Mouse (Mus musculus) liver, adult 2 months (tissue): ENCODE results near the gene Notch4. TPM values are rescaled to one million over a fixed set of nuclear protein-coding genes. Genes with fewer than 3 reads are reported as not detected.

Source experiments
- DNase-seq: peaks from one replicate; pipeline ENCODE4 v3.0.0-alpha.2; 2011; ENCODE audit warnings: low read depth, low spot score; ENCODE audit errors: extremely low read depth
- H3K27ac ChIP-seq: fragments of 200-500 bp; replicated peaks from 2 replicates; pipeline ENCODE4 v1.5.1; 2012; ENCODE audit warnings: low read depth, mild to moderate bottlenecking, control low read depth, inconsistent platforms, low read length; ENCODE audit not compliant: insufficient read depth
- H3K27me3 ChIP-seq: fragments of 200-500 bp; 2 replicates; pipeline ENCODE4 v1.6.1; 2012; ENCODE audit warnings: mild to moderate bottlenecking, moderate library complexity, low read length, inconsistent platforms; ENCODE audit not compliant: control insufficient read depth, insufficient read depth
- H3K36me3 ChIP-seq: fragments of 200-500 bp; 2 replicates; pipeline ENCODE4 v1.6.1; 2012; ENCODE audit warnings: low read length, inconsistent platforms; ENCODE audit not compliant: control insufficient read depth, insufficient read depth
- H3K4me1 ChIP-seq: fragments of 200-500 bp; 2 replicates; pipeline ENCODE4 v1.6.1; 2011; ENCODE audit warnings: low read length; ENCODE audit not compliant: control insufficient read depth, insufficient read depth
- H3K4me3 ChIP-seq: fragments of 200-500 bp; 2 replicates; pipeline ENCODE4 v1.5.1; 2011; ENCODE audit warnings: low read depth, mild to moderate bottlenecking, control low read depth, low read length, moderate library complexity; ENCODE audit not compliant: insufficient read depth
- H3K79me2 ChIP-seq: fragments of 200-500 bp; 2 replicates; pipeline ENCODE4 v1.6.1; 2012; ENCODE audit warnings: inconsistent platforms, mild to moderate bottlenecking, low read length, moderate library complexity; ENCODE audit not compliant: control insufficient read depth, insufficient read depth
- H3K9ac ChIP-seq: fragments of 200-500 bp; 2 replicates; pipeline ENCODE4 v1.6.1; 2012; ENCODE audit warnings: low read depth, mild to moderate bottlenecking, control low read depth, inconsistent platforms, low read length
- CTCF ChIP-seq: fragments of 200-500 bp; IDR thresholded peaks from 2 replicates; pipeline ENCODE4 v1.5.1; 2011; ENCODE audit warnings: low read depth, low read length, control low read depth
- POLR2A ChIP-seq: fragments of 200-500 bp; IDR thresholded peaks from 2 replicates; pipeline ENCODE4 v1.6.1; 2011; ENCODE audit warnings: low read length, control low read depth; ENCODE audit not compliant: insufficient read depth; ENCODE audit errors: extremely low read depth
- WGBS: fragments of 180-500 bp; shearing (Covaris S2); methylation state at CpG from one replicate; pipeline ENCODE4 v1.1.7; 2018; 5-methylcytosine and 5-hydroxymethylcytosine counted together
- polyA plus RNA-seq: library from polyadenylated mRNA; depleted of rRNA; stranded (reverse); fragments of >200 nt; gene quantifications from 2 replicates; pipeline ENCODE4 v1.2.3, GENCODE M21; 2012
- total RNA-seq: library from RNA; depleted of rRNA; stranded (reverse); fragments of >200 nt; gene quantifications from 2 replicates; pipeline ENCODE4 v1.2.3, GENCODE M21; 2014

Notch4 gene
- total and polyA plus RNA-seq, 2 experiments = 0.83 to 3.4 TPM

GRCm38 (mm10) chr17:34561200-34561599 lies 2.9 kb upstream of the Notch4 start:
- no peak overlapping the region; the same call in 1 of the 2 replicates for H3K4me3 ChIP-seq
- no peak overlapping the region for H3K27ac ChIP-seq
- TF ChIP-seq CTCF = no peak
- TF ChIP-seq POLR2A = no peak
- H3K79me2 ChIP-seq = no peaks in the 10 kb centered on the region
- H3K4me1 ChIP-seq = no peaks in the 10 kb centered on the region
- H3K36me3 ChIP-seq = no peaks in the 10 kb centered on the region
- H3K27me3 ChIP-seq = no peaks in the 10 kb centered on the region
- WGBS = 64% methylated on average over 8 of the region's 8 CpGs
- H3K9ac ChIP-seq = no peak overlapping the region
- peak; percentile 15 for DNase-seq

- Histone ChIP-seq H3K4me3 (no peak overlapping the region), H3K27me3 (no peaks in the 10 kb centered on the region), H3K4me1 (no peaks in the 10 kb centered on the region), H3K9ac (no peak overlapping the region), H3K36me3 (no peaks in the 10 kb centered on the region), H3K27ac (no peak overlapping the region), H3K79me2 (no peaks in the 10 kb centered on the region)
- DNase-seq = no peak
- TF ChIP-seq CTCF (no peak), POLR2A (no peak)
- 48% methylated on average over 3 of the region's 3 CpGs for WGBS
These were observed 1.5 kb upstream of the Notch4 start for GRCm38 (mm10) chr17:34562595-34562994.

GRCm38 (mm10) chr17:34563354-34563753 lies 714 bp upstream of the Notch4 start:
- H3K27ac ChIP-seq = no peak overlapping the region
- no peak for DNase-seq
- H3K9ac ChIP-seq = no peak overlapping the region
- WGBS = 80% methylated on average over 11 of the region's 11 CpGs
- no peaks in the 10 kb centered on the region for H3K4me1 ChIP-seq
- no peaks in the 10 kb centered on the region for H3K79me2 ChIP-seq
- no peak overlapping the region for H3K4me3 ChIP-seq
- no peaks in the 10 kb centered on the region for H3K27me3 ChIP-seq
- no peaks in the 10 kb centered on the region for H3K36me3 ChIP-seq
- no peak for TF ChIP-seq POLR2A
- TF ChIP-seq CTCF = no peak

GRCm38 (mm10) chr17:34564796-34565195 lies 728 bp downstream of the Notch4 start:
- Histone ChIP-seq H3K4me3 (peak overlapping the region; percentile 55), H3K36me3 (no peaks in the 10 kb centered on the region), H3K27ac (peak overlapping the region; percentile 57), H3K9ac (peak overlapping the region; percentile 25; the same call in 1 of the 2 replicates), H3K4me1 (no peaks in the 10 kb centered on the region), H3K79me2 (no peaks in the 10 kb centered on the region), H3K27me3 (no peaks in the 10 kb centered on the region)
- TF ChIP-seq CTCF = no peak
- TF ChIP-seq POLR2A = no peak
- peak; percentile 12 for DNase-seq
- 55% methylated on average over 3 of the region's 3 CpGs for WGBS

- Histone ChIP-seq H3K79me2 (no peaks in the 10 kb centered on the region), H3K4me3 (no peak overlapping the region), H3K4me1 (no peaks in the 10 kb centered on the region), H3K9ac (no peak overlapping the region), H3K27me3 (no peaks in the 10 kb centered on the region), H3K27ac (no peak overlapping the region), H3K36me3 (no peaks in the 10 kb centered on the region)
- no peak for DNase-seq
- 61% methylated on average over 9 of the region's 9 CpGs for WGBS
- no peak for TF ChIP-seq CTCF
- no peak for TF ChIP-seq POLR2A
These were observed 3.2 kb downstream of the Notch4 start for GRCm38 (mm10) chr17:34567311-34567710.

- Histone ChIP-seq H3K4me1 (no peaks in the 10 kb centered on the region), H3K4me3 (no peak overlapping the region), H3K27ac (no peak overlapping the region), H3K79me2 (no peaks in the 10 kb centered on the region), H3K9ac (no peak overlapping the region), H3K36me3 (no peaks in the 10 kb centered on the region), H3K27me3 (no peaks in the 10 kb centered on the region)
- 84% methylated on average over 13 of the region's 13 CpGs for WGBS
- TF ChIP-seq CTCF (no peak), POLR2A (no peak)
- no peak for DNase-seq
These were observed 4.4 kb downstream of the Notch4 start for GRCm38 (mm10) chr17:34568421-34568820.
